Mouse (Mus musculus): ENCODE measurements at regions not wholly inside any gene's neighbourhood (a gene's known extent, or its start where the extent isn't known, plus 50 kb on each side); places are given as distances from the start of the nearest gene placed in this dataset.

DNA sequence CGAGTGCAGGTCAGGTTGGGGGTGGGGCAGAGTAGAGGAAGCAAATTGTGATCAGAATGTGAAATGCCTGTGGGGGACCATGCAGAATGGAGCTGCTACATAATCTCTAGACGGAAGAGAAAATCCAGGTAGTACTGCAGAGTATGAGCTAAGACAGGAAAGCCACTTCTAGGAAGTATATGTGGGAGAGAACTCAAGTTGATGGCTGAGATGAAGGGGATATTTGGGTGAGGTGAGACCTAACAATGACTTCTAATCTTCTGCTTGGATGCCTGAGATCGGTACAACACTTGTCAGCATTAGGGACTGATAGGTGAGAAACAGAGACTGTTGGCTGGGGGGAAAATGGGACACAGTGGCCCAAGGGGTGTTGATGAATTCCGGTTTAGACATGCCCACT lies 81.4 kb upstream of the Cpsf6 start:
- TF ChIP-seq POLR2A (IDR thresholded peaks at IDR 0.05; ENCODE audit: extremely low read depth, insufficient read depth, low read length), result no peak
- TF ChIP-seq CTCF (IDR thresholded peaks at IDR 0.05; ENCODE audit: extremely low read depth, insufficient read depth, low read length), result no peak
